Mouse (Mus musculus) monocyte, adult 2 months (primary cell): Measurements from ENCODE around the gene Rxrg.

ENCODE experiments used
- DNase-seq, 2 experiments: peaks; one replicate each; pipeline ENCODE4 v3.0.0; 2022; ENCODE audit warnings: low spot score in 2 of 2, low read depth in 1 of 2

Gene Rxrg

GRCm38 (mm10) chr1:167598255-167599081 is at the start of gene Rxrg:
Rxrg (plus strand) TSS chr1:167598384.
- no peak for DNase-seq

GRCm38 (mm10) chr1:167549324-167549723 is 48.9 kb upstream of the Rxrg start:
- no peak for DNase-seq

GRCm38 (mm10) chr1:167551601-167552000 is 46.6 kb upstream of the Rxrg start:
- peak in 1 of 2 experiments; percentile 5 for DNase-seq

DNA sequence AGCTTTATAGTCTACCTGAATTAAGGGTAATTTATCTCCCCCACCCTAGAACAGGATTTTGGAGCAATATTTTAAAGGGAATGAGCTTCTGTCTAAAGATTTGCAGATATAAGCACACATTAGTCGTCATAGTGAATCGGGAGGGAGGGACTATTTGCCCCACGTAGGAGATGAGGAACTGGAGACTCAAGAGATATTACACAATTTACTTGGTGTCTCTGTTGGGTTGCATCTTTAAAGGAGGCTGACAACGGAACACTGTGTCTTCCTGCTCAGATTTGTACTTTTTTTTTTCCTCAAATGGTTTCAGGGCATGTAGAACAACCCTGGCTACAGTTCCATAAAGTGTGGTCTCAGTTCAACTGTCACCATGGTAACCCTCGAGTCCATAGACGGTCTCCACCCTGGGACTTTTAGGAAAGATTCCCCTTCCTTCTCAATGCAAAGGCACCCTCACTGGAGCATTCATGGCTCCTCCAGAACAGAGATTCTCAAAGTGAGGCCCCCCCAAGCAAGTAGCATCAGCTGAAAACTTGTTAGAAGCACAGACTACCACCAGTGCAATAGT is 44.1 kb upstream of the Rxrg start:
- DNase-seq, result no peak

GRCm38 (mm10) chr1:167566571-167566970 is 31.6 kb upstream of the Rxrg start:
- DNase-seq, result no peak

- DNase-seq, result no peak
Observed at GRCm38 (mm10) chr1:167579131-167579530, 19.1 kb upstream of the Rxrg start.

DNA sequence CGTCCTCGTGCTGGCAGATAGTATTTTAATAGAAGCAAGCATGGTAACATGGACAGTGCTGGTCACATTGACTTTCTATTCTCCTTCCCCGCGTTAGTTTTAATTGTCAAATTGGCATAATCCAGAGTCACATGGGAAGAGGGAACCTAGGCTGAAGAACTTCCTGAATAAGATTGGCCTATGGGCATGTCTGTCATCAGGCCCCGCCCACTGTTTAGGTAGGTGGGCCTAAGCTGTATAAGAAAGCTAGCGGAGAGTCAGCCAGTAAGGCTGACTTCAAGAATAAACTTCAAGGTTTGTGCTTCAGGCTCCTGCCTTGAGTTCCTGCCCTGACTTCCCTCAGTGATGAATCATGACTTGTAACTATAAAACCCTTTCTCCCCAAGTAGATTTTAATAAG is 15.0 kb upstream of the Rxrg start:
- DNase-seq, result no peak

GRCm38 (mm10) chr1:167583888-167584287 is 14.3 kb upstream of the Rxrg start:
- no peak for DNase-seq

DNA sequence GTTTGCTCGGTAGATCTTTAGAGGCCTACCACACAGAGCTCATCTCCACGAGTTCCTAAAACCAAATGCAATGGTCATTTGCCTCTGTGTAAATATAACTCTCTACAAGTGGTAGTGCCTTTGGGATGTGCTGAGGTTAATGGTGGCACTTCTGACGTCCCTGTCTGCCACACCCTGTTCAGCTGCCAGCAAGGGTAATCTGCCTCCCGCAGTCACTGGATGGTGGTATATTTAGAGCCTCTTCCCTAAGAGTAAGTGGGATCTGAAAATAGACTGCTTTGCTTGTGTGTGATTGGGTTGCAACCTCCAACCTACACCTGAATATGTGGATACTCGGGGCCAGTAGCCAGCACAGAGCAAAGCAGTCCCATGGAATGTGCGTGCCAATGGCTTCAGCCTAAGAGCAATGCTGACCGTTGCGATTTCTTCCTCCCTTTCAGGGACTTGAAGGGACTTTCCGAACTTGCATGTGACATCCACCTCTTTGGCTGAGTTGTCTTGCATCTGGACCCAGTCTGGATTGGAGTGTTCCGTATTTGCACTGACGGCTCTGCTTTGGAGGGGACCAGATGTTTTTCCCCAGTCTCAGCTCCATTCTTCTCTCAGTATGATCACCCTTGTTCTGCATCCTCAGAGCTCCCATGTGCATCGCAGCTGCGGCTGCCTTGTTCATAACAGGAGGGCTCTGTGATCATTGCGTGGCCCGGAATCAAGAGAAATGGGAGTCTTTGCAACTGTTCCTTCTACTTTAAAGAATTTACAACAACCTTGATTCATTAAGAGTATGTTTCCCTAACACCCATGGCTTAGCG is 9.2 kb upstream of the Rxrg start:
- DNase-seq, result no peak

DNA sequence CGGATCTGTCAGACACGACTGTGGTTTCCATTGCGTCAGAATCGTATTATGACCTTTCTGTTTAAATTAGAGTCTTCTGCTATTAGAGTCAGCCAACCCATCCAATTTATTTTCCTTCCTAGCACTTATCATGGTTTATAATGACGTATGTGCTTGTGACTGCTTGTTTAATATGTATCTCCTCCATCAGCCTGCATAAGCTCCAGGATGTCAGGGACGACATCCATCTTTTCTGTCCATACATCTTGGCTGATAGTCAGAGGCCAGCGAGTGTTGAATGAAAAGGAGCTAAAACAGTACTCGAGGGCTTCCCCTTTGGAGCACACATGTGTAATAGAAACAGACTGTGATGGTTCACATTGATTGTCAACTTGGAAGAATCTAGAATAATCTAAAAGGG is 6.0 kb upstream of the Rxrg start:
- no peak for DNase-seq

DNA sequence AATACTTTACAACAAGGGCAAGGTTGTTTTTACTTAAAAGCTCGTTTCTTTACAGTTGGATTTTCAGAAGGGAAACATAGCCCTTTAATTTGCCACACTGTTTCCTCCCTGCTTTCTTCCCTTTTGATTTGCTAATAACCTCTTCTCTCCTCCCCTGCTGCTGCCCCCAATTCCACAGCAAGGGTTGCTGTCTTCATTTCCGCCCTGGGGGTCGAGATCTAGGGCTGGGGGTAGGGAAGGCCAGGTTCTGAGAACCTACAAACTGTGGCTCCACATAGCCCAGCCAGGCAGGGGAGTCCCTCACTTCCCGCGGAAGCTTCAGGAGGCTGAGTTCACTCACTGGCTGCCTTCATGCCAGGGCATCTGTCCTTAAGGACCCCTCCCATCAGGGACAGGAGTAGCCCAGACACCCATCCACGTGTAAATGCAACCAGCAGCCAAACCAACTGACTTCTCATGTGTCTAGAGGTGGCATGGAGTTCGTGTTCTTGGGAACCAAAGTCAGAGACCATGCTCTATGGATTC is 1.1 kb downstream of the Rxrg start:
- DNase-seq, result no peak

DNA sequence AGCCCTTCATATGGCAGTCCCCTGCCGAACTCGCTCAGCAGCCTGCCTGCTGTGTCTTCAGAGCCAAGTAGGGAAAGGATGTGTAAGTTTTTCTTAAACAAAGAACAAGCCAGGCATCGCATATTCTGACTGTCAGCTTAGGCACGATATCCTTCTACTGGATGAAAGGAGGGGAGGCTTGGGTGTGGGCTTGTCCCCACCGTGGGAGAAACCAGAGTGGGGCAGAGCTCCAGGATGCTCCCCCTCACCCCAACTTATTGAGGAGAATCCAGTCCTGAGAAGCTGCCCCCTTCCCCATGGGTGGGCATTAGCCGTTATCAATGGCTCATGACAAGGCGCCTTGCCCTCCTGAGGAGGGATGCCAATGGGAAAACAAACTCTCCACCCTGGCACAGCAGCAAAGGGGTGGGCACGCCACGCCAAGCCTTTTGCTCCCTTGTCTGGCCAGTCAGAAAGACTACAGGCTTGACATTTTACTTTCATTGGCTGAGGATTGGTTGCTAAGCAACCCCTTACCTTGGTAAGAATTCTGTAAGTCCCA is 10.1 kb downstream of the Rxrg start:
- DNase-seq, result no peak

DNA sequence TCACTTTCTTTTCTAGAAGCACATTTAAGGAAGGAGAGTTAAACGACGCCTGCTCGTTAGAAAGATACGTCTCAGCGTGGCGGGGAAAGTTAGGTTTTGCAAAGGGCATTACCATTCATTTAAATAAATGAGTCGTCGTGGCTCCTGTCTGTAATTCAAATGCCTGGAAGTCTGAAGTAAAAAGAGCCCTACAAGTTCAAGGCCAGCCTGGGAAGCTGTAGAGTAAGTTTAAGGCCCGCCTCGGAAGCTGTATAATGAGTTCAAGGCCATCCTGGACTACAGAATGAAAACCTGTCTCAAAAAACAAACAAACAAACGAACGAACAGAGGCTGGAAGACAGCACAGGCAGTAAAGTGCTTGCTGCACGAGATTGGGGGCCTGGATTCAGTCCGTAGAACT is 18.9 kb downstream of the Rxrg start:
- no peak for DNase-seq

GRCm38 (mm10) chr1:167617995-167618489 is 19.9 kb downstream of the Rxrg start:
- no peak for DNase-seq

- DNase-seq, result no peak
Observed at GRCm38 (mm10) chr1:167620206-167620795, 22.1 kb downstream of the Rxrg start.

- DNase-seq, result no peak
Observed at GRCm38 (mm10) chr1:167625098-167625497, 26.9 kb downstream of the Rxrg start.

- DNase-seq, result no peak
Observed at GRCm38 (mm10) chr1:167631765-167632164, 33.6 kb downstream of the Rxrg start.

- DNase-seq, result no peak
Observed at GRCm38 (mm10) chr1:167635702-167636101, 37.5 kb downstream of the Rxrg start.

DNA sequence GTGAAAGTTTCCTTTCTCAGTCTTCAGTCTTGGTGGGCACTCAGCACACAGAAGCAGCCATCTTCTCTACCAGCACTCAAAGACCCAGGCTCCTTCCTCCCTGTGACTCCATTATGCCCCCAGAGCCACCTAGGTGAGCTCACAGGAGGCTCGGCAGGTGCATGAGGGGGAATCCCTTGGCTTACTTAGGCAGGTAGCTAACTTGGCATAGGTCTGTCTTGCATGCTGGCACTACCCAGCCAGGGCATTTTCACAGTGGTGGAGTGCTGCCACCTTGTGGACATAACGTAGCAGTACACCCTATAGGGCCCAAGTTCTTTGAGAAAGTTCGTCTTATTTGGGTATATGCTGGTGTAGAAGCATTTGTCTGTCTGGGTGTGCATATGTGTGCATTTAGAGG is 38.8 kb downstream of the Rxrg start:
- DNase-seq, result peak; percentile 4 to 10

DNA sequence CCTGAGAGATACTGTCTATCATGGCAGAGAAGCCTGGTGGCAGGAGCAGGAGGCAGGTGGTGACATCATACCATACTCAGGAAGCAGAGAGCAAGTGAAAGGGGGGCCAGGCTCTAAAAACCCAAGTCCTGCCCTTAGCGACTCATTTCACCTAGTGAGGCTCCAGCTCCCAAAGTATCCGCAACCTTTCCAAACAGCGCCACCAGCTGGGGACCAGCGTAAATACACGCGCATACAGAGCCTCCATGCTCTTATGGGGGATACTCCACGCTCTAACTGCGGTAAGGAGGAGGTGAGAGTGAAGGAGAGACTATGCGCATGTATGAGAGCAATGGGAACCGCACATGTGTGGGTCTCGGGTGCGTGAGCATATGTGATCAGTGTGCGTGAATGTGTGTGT is 39.9 kb downstream of the Rxrg start:
- no peak for DNase-seq

GRCm38 (mm10) chr1:167638901-167639300 is 40.7 kb downstream of the Rxrg start:
- DNase-seq, result no peak
